Mouse (Mus musculus) urinary bladder, postnatal 10 days (tissue): ENCODE data around the gene Ralgapa1.

Experiments used
- DNase-seq: peaks from one replicate; pipeline ENCODE4 v3.0.0; 2022; ENCODE audit warnings: low spot score

The Ralgapa1 gene

GRCm38 (mm10) chr12:55820661-55821314 is at the start of gene Ralgapa1:
Gene Ralgapa1, minus strand, starts transcription at chr12:55821167.
- DNase-seq: peak; percentile 67

GRCm38 (mm10) chr12:55869622-55870322 is 48.8 kb upstream of the Ralgapa1 start:
- DNase-seq: no peak

GRCm38 (mm10) chr12:55867738-55868137 is 46.8 kb upstream of the Ralgapa1 start:
- DNase-seq: no peak

- no peak for DNase-seq
Measured at GRCm38 (mm10) chr12:55860631-55861030, 39.7 kb upstream of the Ralgapa1 start.

- DNase-seq: no peak
Measured at GRCm38 (mm10) chr12:55859409-55860349, 38.7 kb upstream of the Ralgapa1 start.

GRCm38 (mm10) chr12:55850650-55851049 is 29.7 kb upstream of the Ralgapa1 start:
- no peak for DNase-seq

- no peak for DNase-seq
Measured at GRCm38 (mm10) chr12:55847851-55848250, 26.9 kb upstream of the Ralgapa1 start.

GRCm38 (mm10) chr12:55846741-55847140 is 25.8 kb upstream of the Ralgapa1 start:
- no peak for DNase-seq

- no peak for DNase-seq
Measured at GRCm38 (mm10) chr12:55837495-55837894, 16.5 kb upstream of the Ralgapa1 start.

- DNase-seq: peak; percentile 86
Measured at GRCm38 (mm10) chr12:55836199-55836951, 15.4 kb upstream of the Ralgapa1 start, which contains the start of gene Brms1l. Gene Brms1l, plus strand, starts transcription at chr12:55836324.

- no peak for DNase-seq
Measured at GRCm38 (mm10) chr12:55835857-55836198, 14.9 kb upstream of the Ralgapa1 start.

GRCm38 (mm10) chr12:55834891-55835290 is 13.9 kb upstream of the Ralgapa1 start:
- no peak for DNase-seq

GRCm38 (mm10) chr12:55833906-55834625 is 13.1 kb upstream of the Ralgapa1 start:
- DNase-seq: no peak

GRCm38 (mm10) chr12:55832961-55833360 is 12.0 kb upstream of the Ralgapa1 start:
- DNase-seq: no peak

GRCm38 (mm10) chr12:55831101-55831500 is 10.1 kb upstream of the Ralgapa1 start:
- DNase-seq: no peak

- DNase-seq: no peak
Measured at GRCm38 (mm10) chr12:55825537-55825936, 4.6 kb upstream of the Ralgapa1 start.

GRCm38 (mm10) chr12:55824027-55824426 is 3.1 kb upstream of the Ralgapa1 start:
- DNase-seq: no peak

- DNase-seq: no peak
Measured at GRCm38 (mm10) chr12:55820119-55820660, 777 bp downstream of the Ralgapa1 start.

- DNase-seq: no peak
Measured at GRCm38 (mm10) chr12:55816488-55816887, 4.5 kb downstream of the Ralgapa1 start.

- DNase-seq: no peak
Measured at GRCm38 (mm10) chr12:55805035-55805434, 15.9 kb downstream of the Ralgapa1 start.

- DNase-seq: no peak
Measured at GRCm38 (mm10) chr12:55801131-55801530, 19.8 kb downstream of the Ralgapa1 start.
